In genomic region chr5:52678498-52679070, GRCm38 (mm10) we compare ENCODE assay signal across 27 mouse cellular contexts. TPM values are rescaled to one million over a fixed set of nuclear protein-coding genes. Genes with fewer than 3 reads are reported as not detected.
DNase-seq lines count a peak whose midpoint lies in the region; ATAC-seq and TF ChIP-seq lines count a peak whose summit lies in the region.
"Had no signal": no experiment of that assay in that cellular context is flagged by ENCODE, and none has a peak within 500 bp of the region (broad histone marks: within the 10 kb centered on the region; RNA-seq: fewer than 3 reads in every experiment).

No protein-coding gene starts in this region.

- WGBS in lung, embryonic 14.5 days: 54% methylated on average over 5 of the region's 5 CpGs
- WGBS in intestine, postnatal 0 days: 37% methylated on average over 5 of the region's 5 CpGs
- WGBS in stomach, embryonic 16.5 days: 66% methylated on average over 5 of the region's 5 CpGs

- H3K4me3 ChIP-seq in lung, embryonic 14.5 days (ENCODE audit: low read depth, low read length): no peak overlapping the region
- H3K4me3 ChIP-seq in intestine, postnatal 0 days (ENCODE audit: low read depth, low read length): no peak overlapping the region
- H3K4me3 ChIP-seq in stomach, embryonic 16.5 days (replicated peaks; ENCODE audit: low read length): no peak overlapping the region
- H3K4me3 ChIP-seq: embryonic facial prominence, embryonic 10.5 days; embryonic facial prominence, embryonic 13.5 days; erythroblast, embryonic 14.5 days; forebrain, embryonic 12.5 days; forebrain, embryonic 15.5 days; heart, adult 2 months; heart, embryonic 10.5 days; heart, embryonic 13.5 days; hindbrain, embryonic 13.5 days had no signal

- no peak for TF ChIP-seq CTCF in lung, embryonic 14.5 days (IDR thresholded peaks at IDR 0.05; ENCODE audit: low read depth)
- TF ChIP-seq CTCF in intestine, postnatal 0 days (IDR thresholded peaks at IDR 0.05; ENCODE audit: low read depth): no peak

- ATAC-seq in lung, embryonic 14.5 days (ENCODE audit: insufficient read depth): 0 out of 2 replicates have a peak, but pooled peaks have one; percentile 52
- peak; percentile 60; the same call in 1 of the 2 replicates for ATAC-seq in intestine, postnatal 0 days
- ATAC-seq in stomach, embryonic 16.5 days (ENCODE audit: insufficient read depth, low FRiP score): peak; percentile 80; the same call in 1 of the 2 replicates
- ATAC-seq: activated CD4-positive, CD25-positive, alpha-beta regulatory T cell, adult 4 months; forebrain, embryonic 15.5 days had no signal

- intact Hi-C loops in heart, postnatal 36 days (cut with DNase I): no loop called here

- H3K9ac ChIP-seq in lung, embryonic 14.5 days: no peak overlapping the region
- no peak overlapping the region for H3K9ac ChIP-seq in intestine, postnatal 0 days (ENCODE audit: low read depth, low read length)
- no peak overlapping the region for H3K9ac ChIP-seq in stomach, embryonic 16.5 days (ENCODE audit: low read length)
- H3K9ac ChIP-seq: embryonic facial prominence, embryonic 13.5 days; forebrain, embryonic 12.5 days; forebrain, embryonic 15.5 days; heart, embryonic 13.5 days; hindbrain, embryonic 13.5 days had no signal

- H3K9me3 ChIP-seq in lung, embryonic 14.5 days (ENCODE audit: low read depth, low read length): no peaks in the 10 kb centered on the region
- H3K9me3 ChIP-seq in intestine, postnatal 0 days (ENCODE audit: control insufficient read depth): no peaks in the 10 kb centered on the region
- H3K9me3 ChIP-seq in stomach, embryonic 16.5 days (replicated peaks; ENCODE audit: control insufficient read depth, low read length): no peaks in the 10 kb centered on the region
- H3K9me3 ChIP-seq: embryonic facial prominence, embryonic 10.5 days; embryonic facial prominence, embryonic 13.5 days; forebrain, embryonic 12.5 days; forebrain, embryonic 15.5 days; heart, embryonic 10.5 days; heart, embryonic 13.5 days; hindbrain, embryonic 13.5 days had no signal

- H3K4me1 ChIP-seq in lung, embryonic 14.5 days (ENCODE audit: insufficient read depth): no peaks in the 10 kb centered on the region
- no peaks in the 10 kb centered on the region for H3K4me1 ChIP-seq in intestine, postnatal 0 days (replicated peaks; ENCODE audit: control insufficient read depth, insufficient read depth, low read length)
- no peaks in the 10 kb centered on the region for H3K4me1 ChIP-seq in stomach, embryonic 16.5 days (ENCODE audit: control insufficient read depth, insufficient read depth, low read length)
- H3K4me1 ChIP-seq: embryonic facial prominence, embryonic 13.5 days; forebrain, embryonic 15.5 days; heart, embryonic 10.5 days; heart, embryonic 13.5 days; hindbrain, embryonic 13.5 days had no signal

- H3K27ac ChIP-seq in lung, embryonic 14.5 days (ENCODE audit: low read depth): no peak overlapping the region
- H3K27ac ChIP-seq in intestine, postnatal 0 days (ENCODE audit: low read depth, low read length): no peak overlapping the region
- H3K27ac ChIP-seq in stomach, embryonic 16.5 days (ENCODE audit: low read length): no peak overlapping the region
- H3K27ac ChIP-seq: embryonic facial prominence, embryonic 10.5 days; embryonic facial prominence, embryonic 13.5 days; forebrain, embryonic 12.5 days; forebrain, embryonic 15.5 days; heart, adult 2 months; heart, embryonic 10.5 days; heart, embryonic 13.5 days; hindbrain, embryonic 13.5 days had no signal

- peak; percentile 11 for DNase-seq in heart, adult 11 months
- DNase-seq in heart, postnatal 36 days: no peak
- no peak for DNase-seq in lung, embryonic 14.5 days
- no peak for DNase-seq in lung, postnatal 36 days
- DNase-seq in thymus, postnatal 10 days (ENCODE audit: low spot score in 2 of 2): no peak
- DNase-seq in spleen, adult 12 weeks (ENCODE audit: low spot score): no peak
- DNase-seq: adrenal gland, adult 8-10 months; adrenal gland, postnatal 25 days; cerebellum, adult 11-12 months; cerebellum, adult 8-10 months; cerebellum, postnatal 10 days; cerebellum, postnatal 36 days; embryo, embryonic 11 days; gastrocnemius, postnatal 25 days; heart, adult 2 months; heart, postnatal 14 days had no signal

- no peaks in the 10 kb centered on the region for H3K27me3 ChIP-seq in lung, embryonic 14.5 days (ENCODE audit: insufficient read depth, low read length)
- no peaks in the 10 kb centered on the region for H3K27me3 ChIP-seq in intestine, postnatal 0 days (replicated peaks; ENCODE audit: control insufficient read depth, insufficient read depth, low read length)
- H3K27me3 ChIP-seq in stomach, embryonic 16.5 days (ENCODE audit: control insufficient read depth, insufficient read depth, low read length): no peaks in the 10 kb centered on the region
- H3K27me3 ChIP-seq: embryonic facial prominence, embryonic 13.5 days; forebrain, embryonic 15.5 days; hindbrain, embryonic 13.5 days had no signal

- H3K4me2 ChIP-seq in lung, embryonic 14.5 days: no peak overlapping the region
- H3K4me2 ChIP-seq in intestine, postnatal 0 days (replicated peaks; ENCODE audit: low read depth): no peak overlapping the region
- no peak overlapping the region for H3K4me2 ChIP-seq in stomach, embryonic 16.5 days (ENCODE audit: low read depth, low read length)
- H3K4me2 ChIP-seq: embryonic facial prominence, embryonic 13.5 days; forebrain, embryonic 12.5 days; forebrain, embryonic 15.5 days; heart, embryonic 13.5 days; hindbrain, embryonic 13.5 days had no signal

- H3K36me3 ChIP-seq in lung, embryonic 14.5 days (ENCODE audit: insufficient read depth): no peaks in the 10 kb centered on the region
- no peaks in the 10 kb centered on the region for H3K36me3 ChIP-seq in intestine, postnatal 0 days (ENCODE audit: control insufficient read depth, insufficient read depth)
- H3K36me3 ChIP-seq in stomach, embryonic 16.5 days (ENCODE audit: control insufficient read depth, insufficient read depth, low read length): no peaks in the 10 kb centered on the region
- H3K36me3 ChIP-seq: embryonic facial prominence, embryonic 10.5 days; embryonic facial prominence, embryonic 13.5 days; forebrain, embryonic 12.5 days; forebrain, embryonic 15.5 days; heart, embryonic 10.5 days; heart, embryonic 13.5 days; hindbrain, embryonic 13.5 days had no signal

RNA-seq across cellular contexts. Expression of gene Sepsecs, which starts 9.1 kb away (rescaled TPM):
- 1 to 10 TPM; 4.6 to 7.2 TPM for total RNA-seq in heart, postnatal 36 days (2021)
- 9.2 and 10.4 TPM in 2 replicates for polyA plus RNA-seq in lung, embryonic 14.5 days (2014; fragmentation: Nextera tagmentation; extraction: Ambion mirVana)
- 8.9 and 9.1 TPM in 2 replicates for polyA plus RNA-seq in intestine, postnatal 0 days (2015; fragmentation: Nextera tagmentation; extraction: Ambion mirVana)
- polyA plus RNA-seq in stomach, embryonic 16.5 days (2015; fragmentation: Nextera tagmentation; extraction: Ambion mirVana): 11.2 and 11.5 TPM in 2 replicates
